Mouse (Mus musculus): ENCODE measurements around the gene Lpar3. TPM values are rescaled to one million over a fixed set of nuclear protein-coding genes. Genes with fewer than 3 reads are reported as not detected.

The Lpar3 gene
- polyA plus RNA-seq, 1 experiment: 0.25 TPM

DNA sequence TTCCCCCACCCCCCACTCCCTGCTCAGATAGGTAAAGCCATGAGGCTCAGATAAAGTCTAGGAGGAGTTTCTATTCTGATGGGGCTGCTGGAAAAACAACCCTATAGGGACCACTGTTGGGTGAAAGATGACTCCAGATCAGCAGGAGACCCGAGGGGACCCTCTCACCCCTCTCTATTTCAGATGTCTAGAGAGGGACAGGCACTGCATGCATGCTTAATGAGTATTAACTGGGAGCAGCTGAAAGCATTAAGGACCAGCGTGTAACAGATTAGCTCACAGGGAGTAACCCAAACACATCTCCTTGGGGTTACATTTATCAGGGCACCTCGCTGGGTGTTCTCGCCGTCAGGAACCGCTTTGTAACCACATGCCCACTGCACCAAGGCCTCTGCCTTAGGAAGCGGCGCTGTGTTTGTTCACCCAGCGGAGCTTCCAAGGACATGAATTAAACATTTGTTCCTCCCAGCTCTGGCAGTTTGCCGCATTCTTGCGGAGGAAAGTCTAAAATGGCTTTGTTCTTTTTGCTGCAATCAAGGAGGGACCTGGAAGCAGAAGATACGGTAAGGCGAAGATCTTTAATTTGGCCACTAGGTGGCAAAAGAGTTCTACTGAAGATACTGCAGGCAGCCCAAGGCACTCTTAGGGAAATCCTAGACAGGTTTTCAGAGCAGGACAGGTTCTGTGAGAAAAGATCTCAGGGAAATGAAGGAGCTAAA is 106.9 kb downstream of the Lpar3 start:
- Histone ChIP-seq H3K79me2 (ENCODE audit: control insufficient read depth, insufficient read depth) (no peaks in the 10 kb centered on the region), H3K79me3 (ENCODE audit: low read depth) (no peaks in the 10 kb centered on the region), H3K36me3 (ENCODE audit: control insufficient read depth, insufficient read depth) (no peaks in the 10 kb centered on the region), H3ac (ENCODE audit: control insufficient read depth, insufficient read length, low read depth) (peak overlapping the region; percentile 42), H3K27me3 (ENCODE audit: control insufficient read depth, insufficient read depth, insufficient read length) (no peaks in the 10 kb centered on the region), H3K4me3 (ENCODE audit: insufficient read depth, poor library complexity, severe bottlenecking) (no peak overlapping the region)
- no peak for TF ChIP-seq CEBPB (IDR thresholded peaks at IDR 0.05; ENCODE audit: low read depth)
- no peak for TF ChIP-seq MYOG (IDR thresholded peaks at IDR 0.05; ENCODE audit: control insufficient read depth, extremely low read depth, insufficient read length)

DNA sequence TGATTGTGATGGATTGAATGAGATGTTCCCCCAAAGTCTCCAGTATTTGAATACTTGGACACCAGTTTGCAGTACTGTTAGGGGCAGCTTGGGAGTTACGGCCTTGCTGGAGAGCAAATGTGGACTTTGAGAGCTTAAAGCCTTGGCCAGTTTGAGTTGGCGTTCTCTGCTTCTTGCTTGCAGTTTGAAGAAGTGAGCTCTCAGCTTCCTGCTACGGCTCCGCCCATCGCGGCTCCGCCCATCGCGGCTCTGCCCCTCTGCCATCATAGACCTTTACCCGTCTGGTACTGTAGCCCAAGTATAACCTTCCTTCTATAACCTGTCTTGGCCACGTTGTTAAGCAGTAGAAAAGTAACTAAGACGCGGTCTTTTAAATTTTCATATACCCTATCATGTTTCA is 108.0 kb downstream of the Lpar3 start:
- no peaks in the 10 kb centered on the region for H3K36me3 ChIP-seq (ENCODE audit: control insufficient read depth, insufficient read depth)
- no peaks in the 10 kb centered on the region for H3K79me3 ChIP-seq (ENCODE audit: low read depth)
- no peak overlapping the region for H3K4me3 ChIP-seq (ENCODE audit: insufficient read depth, poor library complexity, severe bottlenecking)
- H3K79me2 ChIP-seq (ENCODE audit: control insufficient read depth, insufficient read depth): no peaks in the 10 kb centered on the region
- H3K27me3 ChIP-seq (ENCODE audit: control insufficient read depth, insufficient read depth, insufficient read length): no peaks in the 10 kb centered on the region
- H3ac ChIP-seq (ENCODE audit: control insufficient read depth, insufficient read length, low read depth): no peak overlapping the region
- TF ChIP-seq FOSL1 (IDR thresholded peaks at IDR 0.05; ENCODE audit: insufficient read depth, low read length, poor library complexity, severe bottlenecking): no peak
- no peak for TF ChIP-seq MYOD1 (IDR thresholded peaks at IDR 0.05; ENCODE audit: control insufficient read depth, insufficient read length, low read depth)
- no peak for TF ChIP-seq MAX (IDR thresholded peaks at IDR 0.05)
- no peak for TF ChIP-seq USF1 (IDR thresholded peaks at IDR 0.05; ENCODE audit: low read depth)

DNA sequence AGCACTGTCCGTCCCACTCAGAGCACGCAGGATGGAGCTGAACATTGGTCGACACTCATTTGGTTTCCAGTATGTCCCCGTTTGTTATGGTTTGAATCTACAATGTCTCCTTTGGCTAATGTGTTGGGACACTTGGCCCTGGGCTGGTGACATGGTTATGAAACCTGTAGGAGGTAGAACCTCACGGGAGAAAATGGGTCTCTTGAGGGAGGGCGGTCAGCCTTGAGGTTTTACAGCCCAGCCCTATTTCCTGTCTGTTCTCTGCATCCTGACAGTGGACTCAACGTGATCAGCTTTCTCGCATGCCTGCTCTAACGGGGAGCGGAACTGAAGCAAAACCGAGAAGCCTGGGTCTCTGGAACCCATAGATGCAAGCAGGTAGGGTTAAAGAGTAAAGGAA is 111.1 kb downstream of the Lpar3 start:
- H3K4me3 ChIP-seq (ENCODE audit: insufficient read depth, poor library complexity, severe bottlenecking): no peak overlapping the region
- H3K36me3 ChIP-seq (ENCODE audit: control insufficient read depth, insufficient read depth): no peaks in the 10 kb centered on the region
- TF ChIP-seq MAX (IDR thresholded peaks at IDR 0.05): no peak
- TF ChIP-seq MYOG (IDR thresholded peaks at IDR 0.05; ENCODE audit: control insufficient read depth, extremely low read depth, insufficient read length): no peak
- TF ChIP-seq CTCF (IDR thresholded peaks at IDR 0.05; ENCODE audit: control insufficient read depth, insufficient read depth, insufficient read length): no peak
- TF ChIP-seq CEBPB (IDR thresholded peaks at IDR 0.05; ENCODE audit: low read depth): no peak
- no peak for TF ChIP-seq FOSL1 (IDR thresholded peaks at IDR 0.05; ENCODE audit: insufficient read depth, low read length, poor library complexity, severe bottlenecking)
- no peak for TF ChIP-seq USF1 (IDR thresholded peaks at IDR 0.05; ENCODE audit: low read depth)
- no peak for TF ChIP-seq MYOD1 (IDR thresholded peaks at IDR 0.05; ENCODE audit: control insufficient read depth, insufficient read length, low read depth)

DNA sequence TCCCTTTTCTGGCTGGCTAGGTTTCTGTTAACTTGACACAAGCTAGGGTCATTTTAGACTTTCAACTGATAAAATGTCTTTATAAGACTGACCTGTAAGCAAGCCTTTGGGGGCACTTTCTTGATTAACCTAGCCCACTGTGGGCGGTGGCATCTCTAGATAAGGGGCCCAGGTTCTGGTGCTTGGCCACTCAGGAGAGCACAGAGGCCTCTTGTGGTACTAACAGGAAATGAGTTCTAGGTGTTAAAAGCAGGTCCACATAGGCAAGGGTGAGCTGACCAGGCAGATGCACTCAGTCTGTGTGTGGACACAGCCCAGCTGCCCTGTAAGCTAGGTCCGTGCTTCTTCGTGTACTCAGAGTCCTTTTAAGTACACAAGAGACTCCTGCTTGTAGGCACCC is 112.5 kb downstream of the Lpar3 start:
- no peaks in the 10 kb centered on the region for H3K79me2 ChIP-seq (ENCODE audit: control insufficient read depth, insufficient read depth)
- no peak for TF ChIP-seq FOSL1 (IDR thresholded peaks at IDR 0.05; ENCODE audit: insufficient read depth, low read length, poor library complexity, severe bottlenecking)
- TF ChIP-seq CTCF (IDR thresholded peaks at IDR 0.05; ENCODE audit: control insufficient read depth, insufficient read depth, insufficient read length): no peak
- no peak for TF ChIP-seq CEBPB (IDR thresholded peaks at IDR 0.05; ENCODE audit: low read depth)
- no peak for TF ChIP-seq MYOG (IDR thresholded peaks at IDR 0.05; ENCODE audit: control insufficient read depth, extremely low read depth, insufficient read length)
- TF ChIP-seq MAX (IDR thresholded peaks at IDR 0.05): no peak
- no peak for TF ChIP-seq USF1 (IDR thresholded peaks at IDR 0.05; ENCODE audit: low read depth)
- TF ChIP-seq MYOD1 (IDR thresholded peaks at IDR 0.05; ENCODE audit: control insufficient read depth, insufficient read length, low read depth): no peak

More for the DNA sequence above, 111.1 kb downstream of the Lpar3 start:
- Histone ChIP-seq H3ac (ENCODE audit: control insufficient read depth, insufficient read length, low read depth) (no peak overlapping the region), H3K27me3 (ENCODE audit: control insufficient read depth, insufficient read depth, insufficient read length) (no peaks in the 10 kb centered on the region), H3K79me2 (ENCODE audit: control insufficient read depth, insufficient read depth) (no peaks in the 10 kb centered on the region), H3K79me3 (ENCODE audit: low read depth) (no peaks in the 10 kb centered on the region)

DNA sequence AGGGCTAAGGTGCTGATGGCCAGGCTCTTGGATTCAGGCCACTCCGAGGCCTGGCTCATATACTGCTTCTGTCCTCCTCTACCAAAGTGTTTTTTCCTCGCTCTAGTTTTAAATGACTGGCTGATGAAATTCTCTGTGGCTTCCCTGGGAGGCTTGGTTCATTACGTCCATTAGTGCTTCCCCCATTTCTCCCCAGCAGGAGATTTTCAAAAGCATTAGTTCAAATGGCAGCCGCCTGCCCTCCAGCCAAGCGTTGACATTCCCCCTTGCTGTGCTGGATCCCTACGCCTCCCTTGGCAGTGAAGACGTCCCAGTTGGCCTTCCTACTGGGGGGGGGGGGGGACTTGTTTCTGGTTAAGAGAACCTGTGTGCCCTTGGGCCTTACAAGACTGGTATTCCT is 113.3 kb downstream of the Lpar3 start:
- H3K4me3 ChIP-seq (ENCODE audit: insufficient read depth, poor library complexity, severe bottlenecking): no peak overlapping the region
- no peaks in the 10 kb centered on the region for H3K79me2 ChIP-seq (ENCODE audit: control insufficient read depth, insufficient read depth)
- TF ChIP-seq FOSL1 (IDR thresholded peaks at IDR 0.05; ENCODE audit: insufficient read depth, low read length, poor library complexity, severe bottlenecking): no peak
- no peak for TF ChIP-seq MYOD1 (IDR thresholded peaks at IDR 0.05; ENCODE audit: control insufficient read depth, insufficient read length, low read depth)
- TF ChIP-seq MYOG (IDR thresholded peaks at IDR 0.05; ENCODE audit: control insufficient read depth, extremely low read depth, insufficient read length): no peak
- TF ChIP-seq CTCF (IDR thresholded peaks at IDR 0.05; ENCODE audit: control insufficient read depth, insufficient read depth, insufficient read length): no peak
- TF ChIP-seq MAX (IDR thresholded peaks at IDR 0.05): no peak
- TF ChIP-seq CEBPB (IDR thresholded peaks at IDR 0.05; ENCODE audit: low read depth): no peak
- H3K27me3 ChIP-seq (ENCODE audit: control insufficient read depth, insufficient read depth, insufficient read length): no peaks in the 10 kb centered on the region
- no peaks in the 10 kb centered on the region for H3K79me3 ChIP-seq (ENCODE audit: low read depth)
- H3ac ChIP-seq (ENCODE audit: control insufficient read depth, insufficient read length, low read depth): no peak overlapping the region
- H3K36me3 ChIP-seq (ENCODE audit: control insufficient read depth, insufficient read depth): no peaks in the 10 kb centered on the region

More for the DNA sequence above, 112.5 kb downstream of the Lpar3 start:
- Histone ChIP-seq H3K4me3 (ENCODE audit: insufficient read depth, poor library complexity, severe bottlenecking) (no peak overlapping the region), H3K27me3 (ENCODE audit: control insufficient read depth, insufficient read depth, insufficient read length) (no peaks in the 10 kb centered on the region), H3ac (ENCODE audit: control insufficient read depth, insufficient read length, low read depth) (no peak overlapping the region), H3K36me3 (ENCODE audit: control insufficient read depth, insufficient read depth) (no peaks in the 10 kb centered on the region), H3K79me3 (ENCODE audit: low read depth) (no peaks in the 10 kb centered on the region)

Other genes starting within 250 kb of the Lpar3 start
- 2.6 TPM for gene Syde2, start 233.1 kb upstream of the Lpar3 start, polyA plus RNA-seq (2012; fragmentation: generic; extraction: Trizol)
- 0.43 TPM for gene Wdr63, start 112.8 kb upstream of the Lpar3 start, polyA plus RNA-seq (2012; fragmentation: generic; extraction: Trizol)
- gene Mcoln3, start 103.5 kb upstream of the Lpar3 start, polyA plus RNA-seq (2012; fragmentation: generic; extraction: Trizol): not detected
- gene Mcoln2, start 71.1 kb upstream of the Lpar3 start, polyA plus RNA-seq (2012; fragmentation: generic; extraction: Trizol): 0.01 TPM
- gene Ssx2ip, start 183.7 kb downstream of the Lpar3 start, polyA plus RNA-seq (2012; fragmentation: generic; extraction: Trizol): 9.5 TPM
- gene Ctbs, start 228.8 kb downstream of the Lpar3 start, polyA plus RNA-seq (2012; fragmentation: generic; extraction: Trizol): 1.5 TPM

Measured in C2C12 (cell line).